Mouse (Mus musculus) heart, postnatal 36 days (tissue): Measurements from ENCODE around the gene Cnst. TPM values are rescaled to one million over a fixed set of nuclear protein-coding genes. Genes with fewer than 3 reads are reported as not detected.

Experiments
- DNase-seq, 2 experiments: peaks; one replicate each; pipeline ENCODE4 v3.0.0; 2021 to 2022
- intact Hi-C: fragments of 180-260 bp; cut with DNase I; formaldehyde crosslinking; loops from one replicate; pipeline ENCODE4 v1.15.1; 2025
- total RNA-seq, 2 experiments: library from RNA; stranded (reverse); gene quantifications; 2 replicates each; pipeline ENCODE4 v1.2.3; 2021

Gene Cnst
- total RNA-seq, 2 experiments from 2014 or later: 45.2 to 45.4 TPM

DNA sequence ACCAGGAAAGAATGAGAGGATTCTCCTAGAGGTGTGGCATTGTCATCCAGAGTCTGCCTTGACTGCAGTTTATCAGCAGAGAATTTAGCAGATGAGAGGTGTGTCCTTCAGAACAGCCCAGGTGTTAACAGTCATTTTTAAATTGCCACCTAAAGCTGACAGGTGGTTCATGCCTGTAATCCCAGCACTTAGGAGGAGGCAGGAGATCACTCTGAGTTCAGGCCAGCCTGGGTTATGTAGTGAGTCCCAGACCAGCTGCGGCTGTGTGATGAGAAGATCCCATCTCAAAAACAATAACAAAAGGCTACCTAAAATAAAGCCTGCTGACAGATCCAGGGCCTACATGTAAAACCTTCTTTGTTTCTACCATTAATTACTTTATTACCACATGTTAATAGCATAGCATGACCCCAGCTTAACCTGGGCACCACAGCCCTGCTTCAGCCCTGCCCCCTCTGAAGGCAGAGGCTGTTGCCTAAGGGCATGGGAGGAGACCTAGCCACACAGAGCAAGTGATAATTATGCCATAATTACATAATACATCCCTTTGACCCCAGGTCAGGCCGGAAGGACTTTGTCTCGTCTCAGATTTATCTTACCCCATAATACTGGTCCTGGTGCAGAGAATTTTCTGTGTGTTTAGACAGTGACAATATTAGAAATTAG is 40.4 kb downstream of the Cnst start:
- DNase-seq: no peak
- intact Hi-C loops: loop anchor here (2.0 kb wide), 1 partner anchor 40 kb away; the partner anchor contains the start of genes Cnst and Tfb2m

DNA sequence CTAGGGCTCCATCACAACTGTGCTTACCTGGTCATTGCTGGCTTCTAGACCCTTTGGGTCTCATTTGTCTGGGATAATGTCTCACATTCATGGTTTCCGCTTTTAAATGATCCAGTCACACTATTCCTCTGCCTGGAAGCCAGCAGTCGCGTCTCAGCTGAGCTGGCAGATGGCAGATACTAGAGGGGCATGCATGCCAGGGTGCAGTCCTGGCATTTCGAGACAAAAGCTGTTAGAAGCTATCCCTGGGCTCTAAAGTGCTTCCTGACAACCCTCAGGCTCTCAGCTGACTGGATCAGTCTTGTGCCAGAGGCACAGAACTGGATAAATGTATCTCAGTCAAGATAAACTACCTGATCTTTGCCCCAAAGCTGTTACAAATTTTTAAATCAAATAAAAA is 42.1 kb downstream of the Cnst start:
- intact Hi-C loops: no loop called here
- DNase-seq: no peak

DNA sequence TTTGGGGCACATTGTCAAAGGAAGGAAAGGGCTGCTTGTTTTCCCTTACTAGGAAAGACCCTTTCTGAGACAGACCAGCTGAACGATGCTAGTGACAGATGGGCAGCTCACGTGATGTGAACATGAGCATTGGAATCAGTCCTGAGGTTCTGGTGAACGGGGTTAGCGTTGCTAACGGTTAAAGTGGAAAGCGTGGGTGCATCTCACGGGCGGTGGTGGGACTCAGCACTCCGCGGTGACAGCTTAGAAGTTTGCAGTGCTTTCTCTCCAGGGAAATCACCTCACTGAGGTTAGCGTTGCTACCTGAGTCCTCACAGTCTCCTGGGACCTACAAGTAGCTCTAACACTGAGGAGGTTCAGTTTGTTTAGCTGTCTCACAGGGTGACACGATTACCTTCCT is 45.5 kb downstream of the Cnst start:
- intact Hi-C loops: no loop called here

DNA sequence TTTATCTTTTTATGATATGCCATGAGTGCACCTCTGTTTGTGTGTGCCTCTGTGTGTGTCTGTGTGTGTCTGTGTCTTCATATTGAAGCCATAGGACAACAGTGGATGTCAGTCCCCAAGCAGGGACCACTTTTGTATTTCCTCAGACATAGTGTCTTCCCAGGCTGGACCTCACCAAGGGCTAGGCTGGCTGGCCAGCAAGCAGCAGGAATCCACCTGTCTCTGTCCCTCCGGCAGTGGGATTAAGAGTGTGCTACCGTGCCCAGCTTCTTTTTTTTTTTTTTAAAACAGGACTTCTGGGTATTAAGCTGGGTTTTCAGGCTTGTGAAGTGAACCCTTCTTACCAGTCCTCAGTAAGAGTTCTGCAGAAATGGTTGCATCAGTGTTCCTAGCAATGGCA is 46.0 kb downstream of the Cnst start:
- intact Hi-C loops: no loop called here
- no peak for DNase-seq

More for the DNA sequence above, 45.5 kb downstream of the Cnst start:
- DNase-seq: no peak

DNA sequence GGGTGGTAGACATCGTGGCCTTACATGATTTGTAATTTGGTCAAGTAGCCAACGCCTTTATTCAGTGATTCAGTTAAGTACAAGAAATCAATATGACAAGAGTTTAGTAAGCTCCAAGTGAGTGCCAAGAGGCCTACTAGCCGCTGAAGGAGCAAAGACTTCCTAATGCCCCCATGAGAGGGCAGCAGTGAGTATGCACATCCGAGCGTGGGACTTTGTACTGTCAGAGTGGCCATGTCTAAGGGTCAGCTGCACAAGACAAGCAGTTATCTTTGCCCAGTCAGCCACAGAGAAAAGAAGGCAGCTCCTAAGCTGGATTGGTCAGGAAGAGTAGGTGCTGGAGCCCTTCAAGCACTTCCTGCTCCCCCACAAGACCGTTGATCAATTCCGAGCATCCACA is 46.8 kb downstream of the Cnst start:
- DNase-seq: peak in 1 of 2 experiments; percentile 36
- intact Hi-C loops: no loop called here

DNA sequence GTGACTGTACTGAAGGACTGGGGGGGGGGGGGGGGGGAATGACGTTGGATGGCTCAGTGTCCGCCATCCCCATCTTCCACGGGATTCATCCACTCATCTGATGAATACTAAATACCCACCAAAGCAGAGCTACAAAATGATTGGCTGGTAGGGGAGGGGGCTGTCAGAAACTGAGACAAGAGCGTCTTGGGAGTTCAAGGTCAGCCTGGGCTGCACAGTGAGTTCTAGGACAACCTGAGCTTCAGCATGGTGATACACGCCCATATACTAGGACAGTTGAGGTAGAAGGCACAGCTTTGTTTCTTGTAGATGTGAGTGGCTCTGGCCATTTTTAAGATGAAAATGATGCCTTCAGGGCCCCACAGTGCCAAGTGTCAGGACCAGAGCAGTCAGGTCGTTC is 52.2 kb downstream of the Cnst start:
- no peak for DNase-seq
- intact Hi-C loops: no loop called here

DNA sequence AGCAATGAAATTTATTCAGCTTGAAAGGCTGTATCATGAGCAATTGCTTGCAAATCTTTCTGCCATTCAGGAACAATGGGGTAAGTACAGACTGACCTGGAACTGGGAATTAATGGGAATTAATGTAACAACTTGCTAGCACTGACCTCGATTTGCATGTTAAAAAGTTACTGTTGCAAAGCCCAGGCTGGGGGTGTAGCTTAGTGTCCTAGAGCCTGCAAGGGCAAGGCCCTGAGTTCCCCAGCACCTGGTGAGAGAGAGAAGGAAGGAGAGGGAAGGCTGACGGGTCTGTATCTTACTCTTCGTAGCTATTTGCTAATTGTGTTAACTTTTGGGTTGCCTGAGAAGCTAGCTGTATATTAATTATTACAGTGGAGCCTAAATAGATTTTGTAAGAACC is 58.4 kb downstream of the Cnst start:
- no peak for DNase-seq
- intact Hi-C loops: no loop called here

DNA sequence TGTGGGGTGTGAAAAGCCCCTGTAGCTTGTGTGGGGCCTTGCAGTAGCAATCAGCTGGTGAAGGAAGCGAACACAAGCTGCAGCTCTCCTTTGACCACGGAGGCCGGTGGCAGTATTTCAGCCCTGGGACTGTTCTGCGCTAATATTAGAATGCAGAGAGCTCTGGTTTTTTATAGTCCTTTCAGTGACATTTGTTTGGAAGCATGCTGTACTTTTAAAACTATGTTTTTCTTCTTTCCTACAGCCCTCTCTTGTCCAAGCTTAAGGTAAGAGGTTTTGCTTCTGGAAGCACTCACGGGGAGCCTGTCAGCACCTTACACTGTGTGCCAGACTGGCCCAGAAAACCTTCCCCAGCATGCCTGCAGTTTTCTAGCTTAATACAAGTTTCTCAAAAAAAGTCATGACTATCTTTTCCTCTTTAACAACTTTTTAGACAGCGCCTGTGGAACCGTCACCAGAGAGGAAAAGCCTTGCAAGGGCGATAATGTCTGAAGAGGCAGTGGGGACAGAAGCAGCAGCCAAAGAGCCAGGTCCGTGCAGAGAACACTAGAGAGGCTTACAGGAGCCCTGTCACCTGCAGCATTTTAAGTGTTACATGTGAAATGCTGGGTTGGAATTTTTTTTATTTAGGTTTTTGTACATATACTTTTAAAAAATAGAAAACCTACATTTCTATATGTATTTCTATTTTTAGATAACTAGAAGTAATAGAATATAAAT is 60.0 kb downstream of the Cnst start:
- no peak for DNase-seq
- intact Hi-C loops: loop anchor here (5.0 kb wide), 1 partner anchor 59 kb away; the partner anchor contains the start of genes Cnst and Tfb2m

DNA sequence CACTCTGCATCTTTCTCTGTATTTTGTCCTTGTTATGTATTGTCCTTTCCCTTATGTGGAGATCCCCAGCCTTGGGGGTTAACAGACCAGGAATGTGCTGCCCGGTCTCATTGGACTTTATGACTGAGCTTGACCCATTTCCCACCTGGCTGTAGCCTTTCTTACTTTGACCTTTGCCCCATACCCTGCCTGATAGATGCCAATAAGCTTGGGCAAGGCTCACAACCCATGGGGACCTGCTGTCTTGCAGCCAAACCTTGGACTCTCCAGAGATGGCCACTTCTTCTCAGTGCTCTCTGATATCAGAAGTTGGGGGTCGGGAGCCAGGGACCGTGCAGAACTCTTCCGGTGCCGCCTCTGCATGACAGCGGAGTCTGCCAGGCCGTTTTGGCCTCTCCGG is 62.4 kb downstream of the Cnst start:
- DNase-seq: no peak
- intact Hi-C loops: loop anchor here (5.0 kb wide), 1 partner anchor 61 kb away; the partner anchor contains the start of genes Cnst and Tfb2m

DNA sequence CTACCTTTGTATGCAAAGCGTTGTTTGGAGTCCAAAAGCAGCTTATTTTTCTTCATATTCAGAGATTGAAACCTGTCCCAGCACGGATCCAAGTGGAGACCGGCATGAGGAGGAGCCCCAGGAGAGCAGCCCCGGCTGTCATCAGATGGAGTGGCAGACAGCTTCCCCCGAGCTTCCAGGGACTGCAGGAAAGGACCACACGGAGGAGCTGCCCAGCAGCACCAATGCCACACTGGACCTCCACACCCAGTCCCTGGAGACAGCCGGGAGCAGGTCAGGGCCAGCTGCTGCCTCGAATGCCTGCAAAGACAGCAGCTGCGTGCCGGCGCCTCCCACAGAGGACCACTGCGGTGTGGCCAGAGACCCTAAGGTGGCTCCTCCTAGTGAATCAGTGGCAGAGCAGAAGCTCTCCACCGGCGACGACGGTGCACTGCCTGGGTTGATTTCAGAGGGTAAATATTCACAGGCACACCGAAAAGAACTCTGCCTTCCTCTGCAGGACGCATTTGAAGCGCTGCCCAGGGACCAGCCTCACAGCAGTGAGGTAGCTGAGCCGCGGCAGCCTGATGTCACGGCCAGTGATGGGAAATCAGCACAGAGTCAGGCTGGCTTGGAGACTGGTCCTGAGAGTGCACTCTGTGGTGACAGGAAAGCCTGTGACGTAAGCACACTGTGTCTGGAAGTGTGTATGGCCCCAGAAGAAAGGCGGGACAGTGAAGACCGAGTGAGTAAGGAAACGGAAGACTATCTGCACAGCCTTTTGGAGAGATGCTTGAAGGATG is 63.7 kb downstream of the Cnst start:
- intact Hi-C loops: loop anchor here (5.0 kb wide), 1 partner anchor 63 kb away; the partner anchor contains the start of genes Cnst and Tfb2m
- DNase-seq: no peak

DNA sequence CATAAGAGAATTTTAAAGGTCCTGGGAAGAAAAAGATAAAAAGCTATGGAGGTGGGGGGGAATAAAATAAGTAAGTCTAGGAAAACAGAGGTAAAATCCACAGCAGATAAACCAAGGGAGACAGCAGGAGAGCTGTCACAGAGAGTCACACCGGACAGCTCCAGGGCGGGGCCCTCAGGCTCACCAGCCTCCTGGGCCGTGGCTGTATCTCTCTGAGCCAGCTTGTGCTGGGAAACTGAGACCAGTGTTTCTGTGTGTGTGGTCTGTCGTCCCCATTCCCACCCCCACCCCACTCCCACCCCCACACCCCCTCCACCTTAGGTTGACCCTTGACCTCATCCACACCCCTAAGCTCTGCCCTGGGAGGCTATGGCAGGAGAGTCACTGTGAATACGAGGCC is 65.0 kb downstream of the Cnst start:
- DNase-seq: no peak
- intact Hi-C loops: no loop called here

DNA sequence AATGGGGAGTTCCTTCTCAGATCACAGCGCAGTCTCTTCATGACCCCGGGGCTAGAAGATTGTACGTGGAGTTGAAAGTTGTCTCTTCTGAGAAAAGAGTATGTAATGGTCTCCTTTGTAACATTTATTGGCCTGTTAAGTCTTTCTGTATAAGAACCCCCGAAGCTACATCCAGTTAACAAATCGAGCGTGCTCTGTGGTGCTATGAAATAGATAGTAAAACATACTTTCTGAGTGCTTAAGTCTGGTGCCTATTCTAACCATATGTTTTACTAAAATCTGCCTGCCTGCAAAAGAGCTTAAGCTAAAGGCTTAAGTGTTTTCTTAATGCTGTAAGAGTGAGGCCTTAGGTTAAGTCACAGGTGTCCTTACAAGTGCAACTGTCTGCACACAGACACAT is 66.2 kb downstream of the Cnst start:
- intact Hi-C loops: no loop called here
- no peak for DNase-seq

DNA sequence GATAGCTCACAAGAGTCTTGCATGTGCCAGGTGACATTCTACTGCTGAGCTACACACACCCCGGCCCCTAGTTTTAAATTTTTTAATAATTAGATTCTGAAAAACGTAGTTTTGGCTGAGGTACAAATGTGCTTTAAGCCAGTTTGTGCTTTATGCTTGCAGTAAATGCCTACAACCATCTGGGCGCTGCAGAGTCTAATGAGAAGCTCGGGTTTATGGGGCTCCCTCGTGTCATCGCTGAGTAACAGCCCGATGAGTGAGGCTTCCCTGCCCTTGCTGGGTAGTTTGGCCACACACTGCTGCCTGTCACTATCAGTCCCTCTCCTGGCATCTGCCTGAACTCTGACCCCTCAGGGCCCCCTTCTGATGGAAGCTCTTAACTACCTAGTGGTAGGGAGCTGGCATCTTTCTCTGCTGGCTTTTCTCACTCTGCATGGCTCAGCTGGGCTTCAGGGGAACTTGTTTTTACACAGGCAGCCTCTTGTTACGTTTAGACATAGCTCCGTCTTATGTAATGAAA is 66.9 kb downstream of the Cnst start:
- DNase-seq: no peak
- intact Hi-C loops: no loop called here

DNA sequence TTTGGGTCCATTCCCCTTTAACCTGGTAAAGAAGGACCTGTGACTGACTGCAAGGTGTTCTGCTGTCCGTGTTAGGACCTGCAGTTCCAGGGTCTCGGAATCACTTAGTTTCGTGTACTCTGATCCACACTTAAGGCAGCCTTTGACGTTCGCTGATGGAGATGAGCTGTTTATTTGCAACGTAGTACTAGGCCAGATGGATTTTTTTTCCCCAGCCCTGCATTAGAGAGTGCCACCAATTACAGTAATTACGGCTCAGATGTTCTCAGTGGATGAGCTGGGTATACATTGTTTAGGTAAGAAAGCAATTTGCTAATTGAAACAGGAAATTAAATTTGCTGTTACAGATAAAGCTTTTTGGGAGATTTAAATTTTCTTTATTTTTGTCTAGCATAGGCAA is 71.3 kb downstream of the Cnst start:
- intact Hi-C loops: no loop called here

DNA sequence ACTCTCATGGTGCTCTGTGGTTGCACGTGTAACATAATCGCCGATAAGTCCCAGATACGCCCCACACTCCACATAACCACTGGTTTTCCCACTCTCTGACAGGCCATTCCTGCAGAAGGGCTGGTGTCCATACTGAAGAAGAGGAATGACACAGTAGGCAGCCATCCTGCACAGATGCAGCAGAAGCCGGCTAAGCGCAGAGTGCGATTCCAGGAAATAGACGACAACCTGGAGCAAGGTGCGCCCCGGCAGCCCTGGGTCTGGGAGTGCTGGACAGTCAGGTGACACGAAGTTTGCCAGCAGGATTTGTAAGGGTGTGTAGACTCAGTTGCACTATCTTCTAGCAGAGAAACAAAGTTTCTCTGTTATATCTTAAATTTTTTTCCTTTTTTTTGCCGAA is 76.5 kb downstream of the Cnst start:
- intact Hi-C loops: no loop called here
- no peak for DNase-seq

More for the DNA sequence above, 71.3 kb downstream of the Cnst start:
- no peak for DNase-seq

DNA sequence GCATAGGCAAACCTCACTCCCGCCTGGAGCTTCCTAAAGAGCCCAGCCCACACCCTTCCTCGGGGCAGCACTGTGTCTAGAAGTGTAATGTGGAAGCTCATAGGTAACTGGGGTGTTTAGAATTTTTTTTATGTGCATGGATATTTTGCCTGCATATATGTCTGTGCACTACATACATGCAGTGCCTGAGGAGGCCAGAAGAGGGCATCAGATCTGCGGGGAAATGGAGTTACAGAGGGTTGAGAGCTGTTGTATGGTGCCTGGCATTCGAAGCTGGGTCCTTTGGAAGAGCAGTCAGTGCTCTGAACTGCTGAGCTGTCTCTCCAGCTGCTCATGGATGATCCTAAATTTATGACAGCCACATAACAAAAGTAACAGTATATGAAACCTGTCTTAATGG is 77.5 kb downstream of the Cnst start:
- intact Hi-C loops: loop anchor here (1.0 kb wide), 2 partner anchors 77 to 120 kb away; partner anchors contain the start of genes Cnst and Tfb2m
- DNase-seq: peak; percentile 34 to 59

DNA sequence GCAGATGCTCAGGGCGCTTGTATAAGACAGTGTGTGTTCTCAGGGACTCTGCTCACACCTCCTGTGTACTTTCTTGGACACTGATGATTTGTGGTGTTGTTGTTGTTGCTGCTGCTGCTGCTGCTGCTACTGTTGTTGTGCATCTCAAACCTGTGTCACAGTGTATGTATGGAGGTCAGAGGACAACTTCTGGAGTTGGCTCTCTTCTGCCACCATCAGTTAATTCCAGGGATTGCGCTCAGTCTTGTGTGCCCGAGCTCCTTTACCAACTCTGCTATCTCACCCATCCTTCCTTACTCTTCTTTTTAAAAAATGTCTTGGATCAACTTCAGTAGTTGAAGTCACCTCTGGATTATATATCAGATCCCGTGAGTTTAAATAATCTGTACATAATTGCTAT is 78.2 kb downstream of the Cnst start:
- intact Hi-C loops: loop anchor here (1.0 kb wide), 2 partner anchors 78 to 121 kb away; partner anchors contain the start of genes Cnst and Tfb2m
- peak; percentile 52 to 73 for DNase-seq

DNA sequence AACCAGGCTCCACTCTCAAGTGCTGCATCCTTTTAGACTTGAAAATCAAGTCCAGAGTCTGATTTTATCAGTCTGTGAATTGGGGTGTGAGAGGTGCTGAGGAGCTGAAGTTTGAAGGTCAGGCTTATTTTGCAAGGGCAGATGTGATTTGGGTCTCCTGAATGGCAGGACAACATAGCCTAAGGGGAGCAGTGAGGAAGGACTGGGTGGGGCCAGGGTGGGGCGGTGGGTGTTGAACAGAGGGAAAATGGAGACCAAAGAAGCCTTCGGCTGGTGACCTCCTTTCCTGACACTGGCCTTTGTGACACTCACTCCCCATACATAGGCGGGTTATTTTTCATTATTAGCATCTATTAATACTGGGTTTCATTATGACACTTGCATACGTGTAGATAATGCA is 81.7 kb downstream of the Cnst start:
- DNase-seq: no peak
- intact Hi-C loops: no loop called here

DNA sequence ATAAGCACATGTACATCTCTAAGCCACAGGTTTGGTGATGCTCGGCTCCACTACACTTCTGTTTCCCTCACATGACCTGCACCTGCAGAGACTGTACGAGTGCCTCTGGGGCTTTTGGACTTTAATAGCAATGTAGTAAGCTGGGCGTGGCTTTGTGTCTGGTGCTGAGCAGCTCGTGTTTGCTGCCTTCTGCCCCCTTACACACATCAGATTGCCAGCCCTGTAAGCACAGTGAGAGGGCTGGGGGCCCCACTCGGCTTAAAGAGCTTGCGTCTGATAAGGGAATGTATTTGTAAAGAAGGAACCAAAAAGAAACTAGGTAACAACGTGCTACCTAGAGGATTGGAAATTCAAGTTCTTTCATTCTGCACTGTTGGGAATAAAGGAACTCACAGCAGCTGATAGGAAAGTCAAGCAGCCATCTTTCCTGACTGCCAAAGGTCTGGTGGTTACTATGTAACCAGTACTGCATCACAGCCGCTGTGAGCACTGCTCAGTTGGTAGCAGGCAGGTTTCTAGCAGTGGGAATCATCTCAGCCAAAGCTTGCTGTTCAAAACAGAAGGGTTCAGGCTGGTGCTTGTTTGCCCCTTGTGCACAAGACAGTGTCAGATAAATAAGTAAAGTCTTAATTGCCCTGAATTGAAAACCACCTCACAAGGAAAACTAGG is 82.4 kb downstream of the Cnst start:
- intact Hi-C loops: no loop called here
- no peak for DNase-seq

DNA sequence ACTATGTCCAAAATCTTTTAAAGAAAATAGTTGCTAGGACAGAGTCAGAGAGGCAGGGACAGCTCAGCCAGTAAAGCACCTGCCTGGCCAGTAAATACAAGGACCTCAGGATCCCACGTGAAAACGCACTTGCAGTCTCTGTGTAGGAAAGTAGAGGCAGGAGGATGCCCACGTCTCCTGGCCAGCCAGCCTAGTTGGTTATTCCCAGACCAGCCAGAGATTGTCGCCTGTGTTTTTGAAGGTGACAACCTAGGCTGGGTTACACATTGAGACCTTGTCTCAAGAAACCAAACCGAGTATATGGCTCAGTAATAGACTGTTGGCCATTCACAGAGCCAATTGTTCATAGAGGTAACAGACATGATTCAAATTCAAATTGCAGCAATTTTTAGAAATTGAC is 83.1 kb downstream of the Cnst start:
- intact Hi-C loops: no loop called here
- DNase-seq: no peak
